Mouse (Mus musculus) left cerebral cortex, adult 18-20 months (tissue): ENCODE measurements around the gene Rps6. TPM values are rescaled to one million over a fixed set of nuclear protein-coding genes. Genes with fewer than 3 reads are reported as not detected.

Experiments
- DNase-seq, 2 experiments: peaks; one replicate each; pipeline ENCODE4 v3.0.0; 2021 to 2022; ENCODE audit warnings: low spot score in 2 of 2, mixed read lengths in 1 of 2
- long read RNA-seq, 2 experiments: library from polyadenylated mRNA; stranded (forward); transcript quantifications; one replicate each; pipeline ENCODE4 v2.0.0; 2021
- total RNA-seq, 2 experiments: library from RNA; stranded (reverse); gene quantifications; 2 replicates each; pipeline ENCODE4 v1.2.3; 2021

Rps6 gene
- total RNA-seq, result 100 to 1,000 TPM; 437 to 446 TPM
- long read RNA-seq, experiment 1, transcript Rps6-204 (4 exons, 1,128 nt), result minor isoform, 37 of 172 reads
- long read RNA-seq, experiment 1, transcript Rps6-201 (5 exons, 878 nt), result major isoform, 127 of 172 reads
- long read RNA-seq, experiment 1, partial matches to known transcripts, result 3 of 172 reads
- long read RNA-seq, experiment 1, other reads (novel, unspliced or antisense), result 4 of 172 reads
- long read RNA-seq, experiment 2, transcript Rps6-204 (4 exons, 1,128 nt), result minor isoform, 32 of 159 reads
- long read RNA-seq, experiment 2, transcript Rps6-201 (5 exons, 878 nt), result major isoform, 121 of 159 reads
- long read RNA-seq, experiment 2, partial matches to known transcripts, result 3 of 159 reads
- long read RNA-seq, experiment 2, other reads (novel, unspliced or antisense), result 2 of 159 reads

DNA sequence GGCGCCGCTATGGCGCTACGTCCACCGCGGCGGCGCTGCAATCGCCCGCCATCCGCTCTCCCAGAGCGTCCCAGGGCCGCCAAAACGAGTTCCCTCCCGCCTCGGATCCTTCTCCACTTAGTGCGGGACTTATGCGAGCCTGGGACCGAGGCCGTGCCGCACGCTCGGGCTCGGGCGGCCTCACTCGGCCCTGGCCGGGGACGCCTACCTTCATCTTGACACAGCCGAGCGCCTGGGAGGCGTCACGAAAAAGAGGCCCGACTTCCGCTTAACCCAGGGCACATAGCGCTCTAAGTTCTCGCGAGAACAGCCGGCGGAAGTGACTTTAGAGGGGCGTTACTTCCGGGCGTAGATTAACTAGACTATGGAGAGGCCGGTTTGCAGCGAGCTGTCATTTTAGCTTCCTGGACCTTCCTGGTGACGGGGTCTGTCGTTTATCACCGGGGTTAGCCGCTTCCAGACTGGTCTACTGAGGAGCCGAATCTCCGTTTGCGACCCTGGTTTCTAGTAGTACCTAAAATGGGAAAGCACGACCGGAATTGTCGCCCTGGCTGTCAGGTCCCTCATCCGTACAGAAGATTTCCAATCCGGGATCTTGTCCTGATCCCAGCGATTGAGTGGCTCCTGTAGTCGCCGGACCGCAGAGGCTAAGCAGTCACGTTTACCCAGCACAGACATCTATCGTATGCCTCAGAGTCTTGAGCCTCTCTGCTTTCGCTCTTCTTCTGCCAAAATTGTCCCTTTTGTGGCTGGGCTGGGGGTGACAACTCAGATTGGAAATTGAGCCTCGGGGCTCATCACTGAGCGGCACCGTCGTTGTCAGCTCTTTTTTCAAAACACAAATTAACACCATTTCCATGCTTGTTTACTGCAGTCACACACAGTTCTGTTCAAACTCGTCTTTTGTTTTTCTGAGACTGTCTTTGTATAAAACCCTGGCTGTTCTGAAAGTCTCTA is at the start of gene Rps6:
Rps6 (minus strand) TSS at position 300 of the 957 bp plus-strand sequence.
- DNase-seq, result peak; percentile 95 to 96

DNA sequence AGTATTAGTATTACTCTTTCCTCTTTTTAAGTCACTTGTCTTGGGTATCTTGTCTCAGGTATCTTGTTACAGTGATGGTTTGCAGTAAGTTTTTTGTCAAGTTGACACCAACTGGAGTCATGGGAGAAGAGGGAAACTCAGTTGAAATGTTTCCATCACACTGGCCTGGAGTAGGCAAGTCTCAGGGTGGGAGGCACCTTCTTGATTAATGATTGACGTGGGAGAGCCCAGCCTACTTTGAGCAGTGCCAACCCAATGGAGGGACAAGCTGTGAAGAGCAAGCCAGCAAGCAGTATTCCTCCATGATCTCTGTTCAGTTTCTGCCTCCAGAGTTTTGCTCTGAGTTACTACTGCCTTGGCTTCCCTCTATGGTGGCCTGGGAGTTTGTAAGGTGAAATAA is 48.7 kb upstream of the Rps6 start:
- DNase-seq, result no peak

DNA sequence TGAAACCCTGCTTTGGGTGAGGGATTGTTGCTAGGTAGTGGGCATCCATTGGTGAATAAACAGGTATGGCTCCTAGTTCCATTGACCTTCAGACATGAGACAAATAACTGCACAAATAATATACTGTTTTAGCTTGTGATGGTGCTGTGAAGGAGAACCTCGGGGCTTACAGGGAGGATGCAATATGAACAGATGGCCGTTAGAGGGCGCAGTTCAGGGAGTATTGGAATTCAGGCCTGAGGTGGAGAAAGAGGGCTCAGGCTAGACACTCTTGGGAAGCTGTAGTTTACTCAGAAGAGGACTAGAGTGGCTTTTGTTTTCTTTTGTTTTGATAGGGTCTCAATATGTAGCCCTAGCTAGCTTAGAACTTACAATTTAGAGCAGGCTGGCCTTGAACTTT is 47.8 kb upstream of the Rps6 start:
- no peak for DNase-seq

DNA sequence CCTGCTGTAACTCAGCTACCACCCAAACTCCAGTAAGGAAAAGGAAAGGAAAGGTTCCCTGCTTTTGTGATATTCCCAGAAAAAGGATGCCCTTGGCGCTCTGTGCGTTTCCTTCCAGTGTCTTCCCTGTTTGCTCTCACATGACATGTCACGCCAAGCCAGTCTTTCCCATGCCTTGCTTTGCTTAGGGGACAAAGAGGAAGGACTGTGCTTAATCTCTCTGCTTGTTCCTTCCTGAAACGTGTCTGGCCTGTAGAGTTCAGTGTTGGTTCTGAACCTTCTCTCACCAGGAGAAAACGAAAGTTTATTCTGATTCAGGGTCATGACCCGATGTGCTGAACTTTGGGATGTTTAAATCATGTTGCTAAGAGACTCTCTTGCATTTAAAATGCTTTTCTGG is 45.1 kb upstream of the Rps6 start:
- DNase-seq, result no peak

DNA sequence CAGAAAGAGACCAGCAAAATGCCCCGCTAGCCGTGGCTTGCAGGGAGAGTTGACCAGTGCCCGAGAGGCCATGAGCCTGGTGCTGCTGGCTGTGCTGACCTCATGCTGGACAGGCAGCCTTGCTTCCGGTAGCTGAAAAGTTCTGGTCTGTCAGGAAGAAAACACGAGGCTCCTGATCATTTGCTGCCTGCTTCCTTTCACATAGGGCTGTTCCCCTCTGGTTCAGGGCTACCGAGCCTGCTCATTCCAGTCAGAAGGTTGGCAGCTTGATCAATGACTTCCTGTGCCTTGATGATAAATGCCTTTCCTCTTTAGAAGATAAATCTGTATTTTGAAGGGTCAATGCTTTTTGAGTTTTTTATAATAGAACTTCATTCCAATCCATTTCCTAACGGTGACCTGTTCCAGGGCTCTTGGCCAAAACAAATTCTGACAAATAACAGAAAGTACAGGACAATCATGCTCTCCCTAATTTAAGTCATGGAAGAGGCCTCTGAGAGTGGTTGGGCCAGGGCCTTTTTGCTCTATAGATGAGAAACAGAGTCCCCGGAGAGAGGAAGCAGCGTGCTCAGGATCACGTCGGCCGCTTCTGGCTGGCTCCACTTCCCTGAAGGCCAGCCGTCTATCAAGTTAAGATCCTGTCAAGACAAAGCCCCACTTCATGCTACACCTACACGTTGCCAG is 41.7 kb upstream of the Rps6 start:
- no peak for DNase-seq

DNA sequence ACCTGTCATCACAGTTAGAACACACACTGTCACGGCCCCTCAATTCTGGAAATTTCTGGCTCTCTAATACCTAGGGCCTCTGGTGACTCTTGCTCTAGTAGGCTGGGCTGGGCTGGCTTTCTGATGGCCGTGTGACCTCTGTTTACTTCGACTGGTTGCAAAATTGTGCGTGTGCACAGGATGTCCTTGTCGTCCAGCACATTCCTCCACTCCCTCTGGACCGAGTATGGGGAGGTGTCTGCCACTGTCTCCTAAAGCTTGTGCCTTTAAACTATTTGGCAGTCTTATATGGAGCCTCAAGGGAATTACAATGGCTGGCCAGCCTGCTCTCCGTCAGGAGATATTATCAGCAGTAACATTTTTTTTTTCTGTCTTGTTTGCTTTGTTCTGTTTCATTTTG is 40.2 kb upstream of the Rps6 start:
- no peak for DNase-seq

DNA sequence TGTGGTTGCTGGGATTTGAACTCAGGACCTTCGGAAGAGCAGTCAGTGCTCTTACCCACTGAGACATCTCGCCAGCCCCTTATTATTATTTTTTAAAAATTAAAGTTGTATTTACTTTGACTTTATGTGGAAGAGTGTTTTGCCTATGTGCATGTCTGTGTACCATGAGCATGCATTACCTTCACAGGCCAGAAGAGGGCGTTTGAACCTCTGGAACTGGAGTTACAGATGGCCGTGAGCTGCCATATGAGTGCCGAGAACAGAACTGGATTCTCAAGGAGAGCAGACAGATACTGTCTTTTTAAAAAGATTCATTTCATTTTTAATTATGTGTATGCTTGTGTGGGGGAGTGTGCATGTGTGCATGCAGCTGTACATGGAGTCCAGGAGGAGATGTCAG is 30.7 kb upstream of the Rps6 start:
- no peak for DNase-seq

DNA sequence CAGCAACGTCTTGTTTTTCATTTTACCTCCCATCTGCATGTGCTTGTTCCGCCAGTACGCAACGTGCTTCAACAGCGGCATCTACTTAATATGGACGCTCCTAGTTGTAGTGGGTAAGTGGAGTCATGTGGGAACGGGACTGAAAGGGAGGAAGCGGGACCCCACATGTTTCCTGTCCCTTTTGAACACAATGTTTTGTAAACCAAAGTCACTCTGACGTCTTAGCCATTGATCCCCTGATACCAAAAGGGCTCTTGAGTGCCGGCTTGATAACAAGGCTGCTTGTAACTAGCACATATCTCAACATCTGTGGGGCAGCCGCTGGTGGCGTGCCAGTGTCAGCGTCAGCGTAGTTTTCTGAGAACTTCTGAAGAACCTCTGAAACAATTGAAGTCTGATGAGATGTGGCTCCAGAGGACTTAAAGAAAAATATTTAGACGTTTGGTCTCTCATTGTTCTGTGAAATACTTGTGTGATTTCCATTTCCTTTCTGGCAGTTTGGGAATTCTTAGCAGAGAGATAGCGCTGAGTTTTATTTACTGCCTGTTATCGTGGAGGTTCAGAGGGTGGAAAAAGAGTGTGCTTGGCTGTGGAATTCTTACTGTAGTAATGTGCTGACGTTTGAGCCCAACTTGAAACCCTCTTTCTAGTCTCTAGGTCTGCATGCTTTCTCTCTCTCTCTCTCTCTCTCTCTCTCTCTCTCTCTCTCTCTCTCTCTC is 29.1 kb upstream of the Rps6 start:
- no peak for DNase-seq

DNA sequence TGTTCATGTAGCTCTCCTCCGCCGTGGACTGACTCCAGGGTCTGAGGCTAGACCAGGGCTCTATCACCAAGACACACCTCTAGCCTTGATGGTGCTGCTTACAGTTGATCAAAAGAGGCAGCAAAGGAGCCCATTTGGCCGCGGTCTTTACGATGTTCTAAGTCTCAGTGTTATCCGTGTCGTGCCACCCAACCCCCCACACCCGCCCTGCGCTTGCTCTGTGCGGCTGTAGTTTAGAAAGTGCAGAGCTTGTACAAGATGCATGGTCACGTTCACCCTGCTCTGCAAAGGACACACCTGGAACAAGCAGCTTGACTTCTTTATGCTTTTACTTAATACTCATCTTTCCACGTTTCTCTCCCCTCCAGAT is 28.6 kb upstream of the Rps6 start:
- no peak for DNase-seq

DNA sequence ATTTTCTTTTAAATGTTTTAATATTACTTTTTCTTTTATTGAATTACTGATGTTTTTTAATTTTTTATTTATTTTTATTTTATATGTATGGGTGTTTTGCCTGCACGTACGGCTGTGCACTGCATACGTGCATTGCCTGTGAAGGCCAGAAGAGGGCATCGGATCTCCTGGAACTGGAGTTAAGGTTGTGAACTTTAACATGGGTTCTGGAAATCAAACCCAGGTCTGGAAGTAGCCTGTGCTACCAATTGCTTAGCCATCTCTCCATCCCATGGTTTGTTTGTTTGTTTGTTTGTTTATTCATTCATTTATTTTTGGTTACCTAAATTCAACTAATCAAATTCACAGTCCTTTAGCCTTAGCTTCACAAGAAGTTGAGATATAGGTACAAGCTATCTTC is 27.7 kb upstream of the Rps6 start:
- DNase-seq, result no peak

DNA sequence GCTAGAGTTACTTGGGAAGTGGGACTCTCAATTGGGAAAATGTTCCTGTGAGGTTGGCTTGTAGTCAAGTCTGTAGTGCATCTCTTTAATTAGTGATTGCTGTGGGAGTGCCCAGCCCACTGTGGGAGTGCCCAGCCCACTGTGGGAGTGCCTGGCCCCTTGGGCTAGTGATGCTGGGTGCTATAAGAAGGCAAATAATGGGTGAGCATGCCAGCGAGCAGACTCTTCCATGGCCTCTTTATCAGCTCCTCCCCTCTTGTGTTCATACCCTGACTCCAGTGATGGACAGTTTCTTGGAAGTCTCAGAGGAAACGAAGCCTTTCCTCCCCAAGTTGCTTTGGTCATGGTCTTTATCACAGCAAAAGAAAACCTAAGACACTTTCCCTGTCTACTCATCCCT is 25.2 kb upstream of the Rps6 start:
- no peak for DNase-seq

DNA sequence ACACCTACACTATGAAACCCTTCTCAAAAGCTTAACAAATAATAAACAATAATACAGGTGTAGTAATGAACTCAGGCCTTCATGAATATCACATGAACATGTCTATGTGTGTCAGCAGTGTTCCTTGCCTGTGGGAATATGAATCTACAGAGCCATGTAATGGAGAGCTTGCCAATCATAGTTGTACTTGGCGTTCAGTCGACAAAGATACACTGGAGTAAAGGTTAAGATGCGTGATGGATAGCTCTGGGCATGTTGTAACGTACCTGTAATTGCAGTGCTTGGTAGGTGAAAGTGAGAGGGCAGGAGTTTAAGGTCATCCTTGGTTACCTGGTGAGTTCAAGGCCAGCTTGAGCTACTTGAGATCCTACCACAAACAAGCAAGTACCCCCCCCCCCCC is 24.0 kb upstream of the Rps6 start:
- no peak for DNase-seq

DNA sequence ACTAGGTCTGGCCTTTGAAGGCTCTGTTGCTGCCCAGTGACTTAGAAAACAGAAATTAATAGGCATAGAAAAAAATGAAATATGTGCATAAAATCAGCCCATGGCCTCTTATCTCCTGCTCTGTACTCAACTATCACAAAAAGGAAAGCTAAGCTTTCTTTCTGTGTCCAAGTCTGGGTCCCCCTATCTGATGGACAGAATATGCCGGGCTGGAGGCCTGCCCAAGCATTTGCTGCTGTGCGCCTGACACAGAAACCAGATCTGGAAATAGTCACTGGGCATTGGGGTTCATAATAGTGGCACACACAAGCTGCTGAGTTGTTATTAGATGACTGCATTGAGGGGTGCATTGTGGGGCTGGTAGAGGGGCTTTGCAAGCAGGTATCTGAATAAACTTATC is 22.3 kb upstream of the Rps6 start:
- DNase-seq, result no peak

DNA sequence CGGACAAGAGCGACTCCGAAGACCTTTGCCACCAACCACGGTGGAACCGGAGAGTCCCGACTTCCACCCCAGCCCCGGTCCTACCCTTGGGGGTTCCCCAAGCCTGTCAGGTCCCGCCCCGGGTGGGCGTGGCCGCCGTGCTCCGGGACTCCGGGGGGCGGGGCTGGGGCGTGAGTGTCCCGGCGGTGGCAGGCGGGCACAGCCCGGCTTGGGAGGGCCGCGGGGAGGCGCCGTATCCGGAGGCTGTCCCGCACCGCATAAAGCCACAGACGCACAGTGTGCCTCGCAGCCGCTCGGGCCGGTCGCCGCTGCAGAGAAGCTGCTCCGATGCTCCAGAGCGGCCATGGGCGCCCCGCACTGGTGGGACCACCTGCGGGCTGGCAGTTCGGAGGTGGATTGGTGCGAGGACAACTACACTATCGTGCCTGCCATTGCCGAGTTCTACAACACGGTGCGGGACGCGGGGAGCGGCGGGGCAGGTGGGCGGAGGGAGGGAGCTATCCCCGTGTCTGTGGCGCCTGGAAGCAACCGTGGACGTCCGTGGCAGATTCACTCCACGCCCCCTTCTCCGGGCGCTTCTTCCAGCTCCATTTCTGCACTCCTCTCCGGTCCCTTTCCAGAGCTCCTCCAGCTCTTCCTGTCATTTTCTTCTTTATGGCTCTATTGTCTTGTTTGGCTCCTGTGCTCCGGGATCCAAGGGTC is 17.1 kb upstream of the Rps6 start, which contains the start of gene Acer2:
Acer2 (plus strand) TSS at position 251 of the 702 bp plus-strand sequence.
- peak; percentile 75 to 76 for DNase-seq

DNA sequence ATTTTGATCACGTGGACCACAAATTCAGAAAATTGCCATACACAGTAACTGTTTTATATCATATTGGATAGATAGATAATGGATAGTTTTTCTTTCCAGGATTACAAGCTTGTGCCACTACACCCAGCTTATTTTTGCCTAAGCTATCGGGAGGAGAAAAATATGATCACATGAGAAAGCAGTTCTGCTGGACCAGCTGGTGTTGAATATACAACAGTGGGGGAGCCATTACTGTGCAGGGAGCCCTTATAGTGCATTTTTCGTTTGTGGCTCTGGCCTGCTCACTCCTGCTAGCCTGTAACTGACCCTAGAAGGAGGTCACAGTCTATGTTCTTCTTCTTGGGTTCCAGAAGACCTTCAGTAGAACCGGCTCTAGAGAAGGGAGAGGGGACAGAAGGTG is 15.9 kb upstream of the Rps6 start:
- no peak for DNase-seq

DNA sequence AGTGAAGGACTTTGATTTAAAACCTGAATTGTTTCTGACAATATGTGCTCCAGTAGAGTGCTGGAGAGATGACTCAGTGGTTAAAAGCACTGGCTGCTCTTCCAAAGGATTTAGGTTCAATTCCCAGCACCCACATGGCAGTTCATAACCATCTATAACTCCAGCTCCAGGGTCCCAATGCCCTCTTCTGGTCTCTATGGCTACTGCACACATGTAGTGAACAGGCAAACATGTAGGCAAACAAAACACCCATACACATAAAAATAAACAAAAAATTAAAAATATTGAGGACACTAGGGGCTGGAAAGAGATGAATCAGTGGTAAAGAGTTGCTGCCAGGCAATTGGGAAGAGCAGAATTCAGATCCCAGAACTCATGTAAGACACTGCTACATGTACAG is 14.8 kb upstream of the Rps6 start:
- no peak for DNase-seq

DNA sequence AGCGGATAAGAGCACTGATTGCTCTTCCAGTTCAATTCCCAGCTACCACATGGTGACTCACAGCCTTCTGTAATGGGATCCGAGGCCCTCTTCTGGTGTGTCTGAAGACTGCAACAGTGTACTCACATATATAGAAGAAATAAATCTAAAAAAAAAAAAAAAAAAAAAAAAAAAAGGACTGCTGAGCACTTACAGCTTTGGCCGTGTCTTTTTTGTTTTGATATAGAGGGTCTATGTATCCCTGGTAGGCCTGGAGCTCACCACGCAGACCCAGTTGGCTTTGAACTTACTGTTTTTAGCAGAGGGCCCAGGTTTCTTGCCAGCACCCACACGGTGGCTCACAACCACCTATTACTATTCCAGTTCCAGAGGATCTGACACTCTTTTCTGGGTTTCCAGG is 6.9 kb upstream of the Rps6 start:
- no peak for DNase-seq

DNA sequence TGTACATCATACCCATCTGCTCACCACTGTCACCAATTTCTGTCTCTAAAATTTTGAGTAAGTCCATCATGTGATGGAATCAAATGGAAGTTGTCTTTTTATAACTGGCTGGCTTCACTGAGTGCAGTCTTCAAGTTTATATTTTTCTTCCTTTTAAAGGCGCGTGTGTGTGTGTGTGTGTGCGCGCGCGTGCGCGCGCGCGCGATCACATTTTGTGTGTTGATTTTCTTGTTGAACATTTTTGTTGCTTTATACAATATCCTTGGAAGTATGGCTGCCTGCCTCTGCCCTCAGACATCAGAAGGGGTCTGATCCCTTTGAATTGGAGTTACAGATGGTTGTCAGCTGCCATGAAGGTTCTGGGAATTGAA is 843 bp upstream of the Rps6 start:
- DNase-seq, result peak in 1 of 2 experiments; percentile 26

DNA sequence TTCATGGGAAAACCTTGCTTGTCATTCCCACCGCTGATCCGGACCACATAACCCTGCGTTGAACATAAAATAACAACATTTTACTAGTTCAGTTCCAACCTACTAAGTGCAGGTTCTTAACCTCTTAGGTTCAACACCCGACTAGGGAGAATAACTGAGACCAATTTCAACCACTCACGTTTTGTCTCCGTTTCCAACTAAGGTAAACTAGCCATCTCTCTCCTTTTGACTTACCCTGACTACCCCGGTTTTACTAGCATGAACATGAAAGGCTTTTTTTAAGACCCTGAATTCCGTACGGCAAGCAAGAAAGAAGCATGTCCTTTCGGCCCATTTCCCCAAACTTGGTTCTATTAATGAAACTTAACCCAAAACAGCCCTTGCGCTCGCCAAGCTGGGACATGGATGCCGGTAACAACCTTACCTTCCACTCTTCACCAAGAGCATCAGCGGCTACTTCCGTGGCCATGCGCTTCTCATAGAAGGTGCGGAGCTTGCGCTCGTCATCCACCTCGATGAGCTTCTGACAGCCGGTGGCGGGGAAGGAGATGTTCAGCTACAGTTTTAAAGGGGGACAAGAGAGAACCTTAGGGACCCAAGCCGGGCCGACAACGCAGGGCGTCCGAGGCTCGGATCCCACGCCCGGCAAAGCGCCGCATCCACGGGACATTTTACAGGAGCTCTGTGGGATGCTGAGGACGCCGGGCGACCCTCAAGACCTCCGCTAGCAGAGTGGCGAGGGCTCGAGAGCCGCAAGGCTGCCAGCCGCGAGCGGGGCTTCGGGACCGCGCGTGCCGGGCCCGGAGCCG is 704 bp downstream of the Rps6 start:
- no peak for DNase-seq
